Mouse (Mus musculus): ENCODE measurements around the gene Cnn2. TPM values are rescaled to one million over a fixed set of nuclear protein-coding genes. Genes with fewer than 3 reads are reported as not detected.
"Not testable (repeated sequence)": the region's sequence is repeated elsewhere in the genome, so short reads cannot be mapped to it uniquely, and the experiment has no call there.

Gene Cnn2
- polyA plus RNA-seq, 1 experiment from 2014 or later, result 31.6 TPM

DNA sequence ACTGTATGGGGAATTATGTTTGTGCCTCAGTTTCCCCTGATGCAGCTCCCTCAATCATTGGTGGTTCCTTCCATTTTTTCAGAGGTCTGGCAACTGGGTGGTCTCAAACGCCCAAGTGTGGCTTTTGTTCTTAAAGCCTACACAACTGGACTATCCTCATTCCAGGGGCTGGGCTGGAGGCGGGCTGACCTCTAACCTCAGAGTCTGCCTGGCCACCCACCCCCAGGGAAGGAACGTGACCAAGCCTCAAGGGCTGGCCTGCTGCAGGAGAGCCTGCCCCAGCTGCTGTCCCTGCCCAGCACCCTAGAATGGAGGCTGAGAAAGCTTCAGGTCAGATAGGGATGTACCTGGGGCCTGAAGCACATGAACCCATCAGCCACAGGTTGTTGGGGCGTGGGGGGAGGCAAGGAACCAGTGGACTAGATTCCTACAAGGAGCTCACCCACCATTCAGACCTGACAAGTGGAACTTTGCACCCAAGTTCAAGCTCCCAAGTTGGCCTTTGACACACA lies 31.7 kb upstream of the Cnn2 start:
- ATAC-seq (ENCODE audit: low FRiP score), result no peak
- H3K36me3 ChIP-seq, result peaks cover 14% of the 10 kb centered on the region
- no peaks in the 10 kb centered on the region for H3K9me3 ChIP-seq (replicated peaks)
- WGBS, result 25% methylated on average over 4 of the region's 4 CpGs
- H3K9ac ChIP-seq (replicated peaks), result no peak overlapping the region
- no peak overlapping the region for H3K27ac ChIP-seq (replicated peaks)
- H3K27me3 ChIP-seq (replicated peaks), result no peaks in the 10 kb centered on the region; the same call in 1 of the 2 replicates
- H3K4me3 ChIP-seq (replicated peaks), result no peak overlapping the region
- H3K4me1 ChIP-seq, result peaks cover 15% of the 10 kb centered on the region
- no peak overlapping the region for H3K4me2 ChIP-seq

DNA sequence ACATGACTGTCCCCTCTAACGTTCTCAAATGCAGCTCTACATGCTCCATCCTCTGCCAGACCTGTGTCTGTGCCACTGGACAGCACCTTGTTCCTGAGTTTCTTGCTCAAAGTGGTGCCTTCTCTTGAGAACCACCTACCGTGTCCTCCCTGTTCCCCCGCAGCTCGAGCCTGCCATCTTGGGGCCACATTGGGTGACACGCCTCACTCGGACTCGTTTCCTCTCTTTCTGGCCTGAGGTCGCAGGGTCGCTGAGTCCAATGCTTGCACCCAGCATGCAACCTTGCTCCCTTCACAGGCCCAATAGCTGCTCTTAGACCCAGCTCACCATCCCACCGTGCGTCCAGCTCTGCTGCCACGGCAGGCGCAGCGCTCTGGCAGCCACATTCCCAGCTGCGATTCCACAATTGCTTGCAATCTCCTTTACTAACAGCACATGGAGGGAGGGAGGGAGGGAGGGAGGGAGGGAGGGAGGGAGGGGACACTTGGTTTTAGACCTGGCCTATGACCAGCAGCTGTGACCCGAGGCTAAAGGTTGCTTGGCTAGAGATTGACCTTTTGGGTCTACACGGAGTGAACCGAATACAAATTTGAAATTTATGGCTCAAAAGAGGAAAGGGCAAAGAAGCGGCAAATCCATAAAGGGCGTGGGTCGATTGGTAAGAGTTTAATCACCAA lies 30.1 kb upstream of the Cnn2 start:
- Histone ChIP-seq H3K4me2 (peak overlapping the region; percentile 33), H3K27ac (replicated peaks) (no peak overlapping the region), H3K36me3 (peaks cover 16% of the 10 kb centered on the region), H3K27me3 (replicated peaks) (no peaks in the 10 kb centered on the region; the same call in 1 of the 2 replicates), H3K4me3 (replicated peaks) (no peak overlapping the region), H3K4me1 (peaks cover 15% of the 10 kb centered on the region), H3K9me3 (replicated peaks) (no peaks in the 10 kb centered on the region), H3K9ac (replicated peaks) (peak overlapping the region; percentile 20; the same call in 1 of the 2 replicates)
- ATAC-seq (ENCODE audit: low FRiP score), result no peak
- 4% methylated on average over 21 of the region's 21 CpGs for WGBS

DNA sequence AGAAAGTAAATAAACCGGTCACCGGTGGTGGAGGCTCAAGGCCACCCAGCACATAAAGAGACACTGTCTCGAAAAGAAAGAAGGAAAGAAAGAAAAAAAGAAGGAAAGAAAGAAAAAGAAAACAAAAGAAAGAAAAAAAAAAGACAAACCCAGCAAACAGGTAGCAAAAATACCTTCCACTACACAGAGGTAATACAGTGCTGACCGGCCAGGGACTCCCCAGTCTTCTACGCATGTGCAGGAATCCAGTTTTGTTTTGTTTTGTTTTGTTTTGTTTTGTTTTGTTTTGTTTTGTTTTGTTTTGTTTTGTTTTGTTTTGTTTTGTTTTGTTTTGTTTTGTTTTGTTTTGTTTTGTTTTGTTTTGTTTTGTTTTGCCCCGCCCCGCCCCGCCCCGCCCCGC lies 29.0 kb upstream of the Cnn2 start:
- Histone ChIP-seq H3K4me2 (peak overlapping the region; percentile 86), H3K4me3 (replicated peaks) (peak overlapping the region; percentile 97), H3K4me1 (peaks cover 15% of the 10 kb centered on the region), H3K36me3 (peaks cover 26% of the 10 kb centered on the region)
- H3K27me3 ChIP-seq (replicated peaks); H3K9ac ChIP-seq (replicated peaks); H3K27ac ChIP-seq (replicated peaks); ATAC-seq (ENCODE audit: low FRiP score); H3K9me3 ChIP-seq (replicated peaks): not testable (repeated sequence)
- WGBS, result 33% methylated on average over 10 of the region's 10 CpGs

DNA sequence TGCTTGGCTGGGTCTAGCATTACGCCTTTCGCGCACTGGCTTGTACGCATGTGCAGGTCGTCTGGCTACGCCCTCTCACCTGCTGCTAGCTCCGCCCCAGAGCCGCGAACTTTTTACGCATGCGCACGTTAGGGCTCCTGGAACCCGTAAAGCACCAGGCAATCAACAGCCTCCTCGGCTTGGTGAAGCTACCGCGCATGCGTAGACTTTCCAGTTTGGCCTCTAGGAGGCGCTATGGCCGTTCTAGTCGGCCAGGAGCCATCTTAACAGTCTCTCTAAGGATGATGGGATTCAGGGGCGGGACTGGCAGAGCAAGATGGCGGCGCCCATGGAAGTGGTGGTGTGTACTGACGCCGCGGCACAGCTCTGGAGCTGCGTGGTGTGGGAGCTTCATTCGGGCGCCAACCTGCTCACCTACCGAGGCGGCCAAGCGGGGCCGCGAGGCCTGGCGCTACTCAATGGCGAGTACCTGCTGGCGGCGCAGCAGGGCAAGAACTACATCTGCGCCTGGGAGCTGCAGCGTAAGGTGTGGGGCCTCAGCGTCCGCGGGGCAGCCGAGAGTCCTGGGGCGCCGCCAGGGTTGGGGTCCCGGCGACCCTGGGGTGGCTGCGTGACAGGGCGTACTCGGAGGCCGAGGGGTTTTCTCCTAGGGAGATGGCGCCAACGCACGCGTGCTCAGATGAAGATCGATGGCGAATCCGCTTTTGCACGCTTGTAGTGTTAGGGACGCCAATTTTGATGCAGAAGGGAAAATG lies 28.4 kb upstream of the Cnn2 start, which contains the start of gene Wdr18:
Wdr18 (plus strand) TSS at position 306 of the 755 bp plus-strand sequence.
- ATAC-seq (ENCODE audit: low FRiP score), result peak; percentile 96

DNA sequence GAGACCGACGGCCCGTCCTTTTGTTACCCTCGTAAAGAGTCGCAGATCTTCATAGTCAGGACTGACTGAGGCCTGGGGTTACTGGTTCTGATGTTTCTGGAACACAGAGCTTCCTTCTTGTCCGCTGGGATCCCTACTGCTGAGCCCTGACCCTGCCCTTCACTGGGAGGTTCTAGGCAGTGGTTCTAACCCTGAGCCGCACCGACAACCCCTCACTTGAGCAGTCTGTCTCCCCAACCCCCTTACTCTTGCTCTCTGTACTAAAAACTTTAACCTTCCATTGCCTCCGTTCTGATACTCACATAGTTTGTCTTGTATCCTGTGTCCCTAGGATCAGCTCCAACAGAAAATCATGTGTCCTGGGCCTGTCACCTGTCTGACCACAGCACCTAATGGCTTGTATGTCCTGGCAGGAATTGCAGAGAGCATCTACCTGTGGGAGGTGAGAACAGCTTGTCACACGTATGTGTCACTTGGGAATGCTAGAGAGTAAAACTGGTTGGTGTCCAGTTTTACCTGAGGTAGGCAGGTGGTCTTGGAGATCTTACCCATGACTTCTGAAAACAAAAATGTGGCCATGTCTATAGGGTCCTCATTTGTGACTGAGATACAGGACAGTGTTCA lies 27.6 kb upstream of the Cnn2 start:
- H3K9me3 ChIP-seq (replicated peaks), result no peaks in the 10 kb centered on the region
- peak overlapping the region; percentile 97 for H3K4me3 ChIP-seq (replicated peaks)
- H3K27me3 ChIP-seq (replicated peaks), result no peaks in the 10 kb centered on the region; the same call in 1 of the 2 replicates
- H3K27ac ChIP-seq (replicated peaks), result peak overlapping the region; percentile 85; the same call in 1 of the 2 replicates
- peak overlapping the region; percentile 86 for H3K4me2 ChIP-seq
- H3K9ac ChIP-seq (replicated peaks), result peak overlapping the region; percentile 85
- H3K4me1 ChIP-seq, result peaks cover 15% of the 10 kb centered on the region
- ATAC-seq (ENCODE audit: low FRiP score), result no peak; the same call in 1 of the 2 replicates
- H3K36me3 ChIP-seq, result peaks cover 39% of the 10 kb centered on the region
- 18% methylated on average over 10 of the region's 10 CpGs for WGBS

More for the DNA sequence above, 28.4 kb upstream of the Cnn2 start, which contains the start of gene Wdr18:
- Histone ChIP-seq H3K4me1 (peaks cover 15% of the 10 kb centered on the region), H3K9ac (replicated peaks) (peak within 1 kb of the TSS; percentile 85), H3K27ac (replicated peaks) (peak within 1 kb of the TSS; percentile 85), H3K9me3 (replicated peaks) (no peaks in the 10 kb centered on the region), H3K36me3 (peaks cover 31% of the 10 kb centered on the region), H3K4me3 (replicated peaks) (peak within 1 kb of the TSS; percentile 97), H3K27me3 (replicated peaks) (no peaks in the 10 kb centered on the region; the same call in 1 of the 2 replicates), H3K4me2 (peak within 1 kb of the TSS; percentile 86)
- WGBS, result under 1% methylated on average over 61 of the region's 61 CpGs

DNA sequence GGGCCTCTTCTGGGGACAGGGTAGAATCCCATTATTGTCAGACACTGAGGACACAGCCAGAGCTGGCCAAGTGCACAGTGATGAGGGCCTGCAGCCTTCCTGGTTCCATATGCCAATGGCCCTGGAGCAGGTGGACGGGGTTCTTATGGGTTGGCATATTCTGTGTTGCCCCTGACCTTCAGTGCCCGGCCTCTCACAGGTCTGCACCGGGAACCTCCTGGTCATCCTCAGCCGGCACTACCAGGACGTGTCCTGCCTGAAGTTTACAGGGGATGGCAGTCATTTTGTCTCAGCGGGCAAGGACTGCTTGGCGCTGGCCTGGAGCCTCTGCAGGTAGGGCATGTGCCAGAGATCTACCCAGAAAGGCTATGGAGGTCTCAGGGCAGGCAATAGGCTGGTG lies 23.7 kb upstream of the Cnn2 start:
- Histone ChIP-seq H3K36me3 (peaks cover 66% of the 10 kb centered on the region), H3K4me2 (no peak overlapping the region), H3K27ac (replicated peaks) (no peak overlapping the region), H3K9me3 (replicated peaks) (no peaks in the 10 kb centered on the region), H3K27me3 (replicated peaks) (peaks cover 15% of the 10 kb centered on the region), H3K4me3 (replicated peaks) (no peak overlapping the region), H3K9ac (replicated peaks) (no peak overlapping the region), H3K4me1 (peaks cover 11% of the 10 kb centered on the region)
- 97% methylated on average over 7 of the region's 7 CpGs for WGBS
- ATAC-seq (ENCODE audit: low FRiP score), result no peak

DNA sequence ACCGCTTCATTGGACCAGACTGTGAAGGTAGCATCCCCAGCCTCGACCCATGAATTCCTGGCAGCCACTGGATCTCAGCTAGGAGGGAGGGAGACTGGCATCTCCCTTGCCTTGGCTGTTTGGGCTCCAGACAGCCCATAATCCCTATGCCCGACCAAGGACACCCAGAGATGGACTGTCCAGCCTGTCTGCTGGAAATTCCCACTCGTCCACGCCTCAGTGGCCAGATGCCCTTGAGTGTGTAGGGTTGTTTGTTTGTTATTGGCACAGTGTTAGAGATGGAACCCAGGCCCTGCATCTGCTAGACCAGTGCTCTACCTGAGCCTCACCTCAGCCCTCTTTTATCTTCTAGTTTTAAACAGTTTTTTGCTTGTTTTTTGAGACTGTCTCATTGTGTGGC lies 23.1 kb upstream of the Cnn2 start:
- WGBS, result 93% methylated on average over 5 of the region's 5 CpGs
- Histone ChIP-seq H3K9ac (replicated peaks) (no peak overlapping the region), H3K4me3 (replicated peaks) (no peak overlapping the region), H3K4me2 (no peak overlapping the region), H3K27ac (replicated peaks) (no peak overlapping the region), H3K4me1 (peaks cover 11% of the 10 kb centered on the region), H3K9me3 (replicated peaks) (no peaks in the 10 kb centered on the region), H3K27me3 (replicated peaks) (peaks cover 20% of the 10 kb centered on the region), H3K36me3 (peaks cover 66% of the 10 kb centered on the region)
- ATAC-seq (ENCODE audit: low FRiP score), result no peak

DNA sequence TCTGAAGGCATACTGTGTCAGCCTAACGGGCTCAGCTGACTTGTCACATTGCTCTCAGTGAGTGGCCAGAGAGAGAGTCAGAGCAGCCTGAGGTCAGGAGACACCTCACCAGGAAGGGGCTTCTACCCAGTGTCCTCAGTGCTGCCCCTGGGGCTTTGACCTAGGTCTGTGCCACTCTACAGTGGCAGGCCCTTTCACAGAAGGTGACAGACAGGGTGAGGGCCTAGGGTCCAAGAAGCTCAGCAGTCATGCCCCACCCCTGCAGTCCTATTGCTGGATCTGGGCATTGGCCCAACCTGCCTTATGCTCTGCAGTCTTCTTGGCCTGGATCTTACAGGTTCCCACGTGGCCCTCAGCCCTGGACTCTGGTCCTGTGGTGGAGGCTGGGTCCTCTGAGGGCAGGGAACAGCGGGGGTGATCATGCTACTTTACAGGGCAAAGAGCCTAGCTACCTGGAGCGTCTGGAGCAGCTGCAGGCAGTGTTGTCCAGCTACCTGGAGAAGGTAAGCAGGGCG lies 21.4 kb upstream of the Cnn2 start:
- H3K4me2 ChIP-seq, result no peak overlapping the region
- no peaks in the 10 kb centered on the region for H3K9me3 ChIP-seq (replicated peaks)
- no peak overlapping the region for H3K9ac ChIP-seq (replicated peaks)
- H3K27ac ChIP-seq (replicated peaks), result no peak overlapping the region
- H3K27me3 ChIP-seq (replicated peaks), result peaks cover 36% of the 10 kb centered on the region
- H3K4me1 ChIP-seq, result peaks cover 10% of the 10 kb centered on the region
- ATAC-seq (ENCODE audit: low FRiP score), result no peak
- H3K4me3 ChIP-seq (replicated peaks), result no peak overlapping the region
- H3K36me3 ChIP-seq, result peaks cover 61% of the 10 kb centered on the region
- 96% methylated on average over 5 of the region's 5 CpGs for WGBS

DNA sequence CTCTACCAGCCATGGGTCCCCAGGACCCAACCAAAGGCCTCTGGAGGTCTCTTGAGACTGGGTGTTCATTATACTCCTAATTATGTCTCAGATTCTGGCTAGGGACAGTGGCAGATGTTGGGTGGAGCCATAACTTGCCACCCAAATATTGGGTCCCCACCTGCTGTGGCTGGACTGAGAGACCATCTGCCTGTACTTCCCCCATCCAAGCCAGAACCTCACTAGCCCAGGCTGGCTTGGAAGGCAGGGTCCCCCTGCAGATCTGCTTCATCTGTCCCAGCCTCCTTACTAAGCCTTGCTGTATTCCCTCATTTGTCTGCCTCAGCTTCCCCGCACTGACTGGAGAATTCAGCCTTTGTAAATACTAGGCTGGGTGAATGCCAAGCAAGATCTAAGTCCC lies 20.2 kb upstream of the Cnn2 start:
- H3K9ac ChIP-seq (replicated peaks), result no peak overlapping the region
- peaks cover 52% of the 10 kb centered on the region for H3K36me3 ChIP-seq
- no peak for ATAC-seq (ENCODE audit: low FRiP score)
- no peaks in the 10 kb centered on the region for H3K9me3 ChIP-seq (replicated peaks)
- no peak overlapping the region for H3K4me2 ChIP-seq
- H3K27ac ChIP-seq (replicated peaks), result no peak overlapping the region
- no peak overlapping the region for H3K4me3 ChIP-seq (replicated peaks)
- H3K4me1 ChIP-seq, result peaks cover 10% of the 10 kb centered on the region
- H3K27me3 ChIP-seq (replicated peaks), result peaks cover 45% of the 10 kb centered on the region
- 93% methylated on average over 1 of the region's 1 CpGs for WGBS

DNA sequence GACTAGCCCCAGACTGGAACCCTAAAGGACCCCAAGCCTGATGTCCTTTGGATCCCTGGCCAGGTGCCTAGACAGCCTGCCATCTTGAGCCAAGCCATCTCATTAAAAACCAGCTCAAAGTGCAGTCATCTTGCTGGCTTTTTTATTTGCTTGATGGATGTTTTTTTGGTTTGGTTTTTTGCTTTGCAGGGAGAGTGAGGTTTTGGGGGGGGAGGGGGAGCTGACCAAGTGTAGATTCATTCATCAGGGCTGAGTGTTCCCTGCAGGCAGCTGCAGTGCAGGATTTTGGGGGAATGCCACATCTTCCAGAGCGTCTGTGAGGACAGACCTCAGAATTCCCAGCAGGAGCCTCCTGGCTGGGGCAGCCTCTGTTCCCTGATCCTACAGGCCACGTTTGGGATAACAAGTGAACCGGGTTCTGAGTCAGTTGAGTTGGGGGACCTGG lies 19.2 kb upstream of the Cnn2 start:
- Histone ChIP-seq H3K27me3 (replicated peaks) (peaks cover 45% of the 10 kb centered on the region), H3K4me2 (no peak overlapping the region), H3K9ac (replicated peaks) (no peak overlapping the region), H3K36me3 (peaks cover 43% of the 10 kb centered on the region), H3K9me3 (replicated peaks) (no peaks in the 10 kb centered on the region), H3K27ac (replicated peaks) (no peak overlapping the region), H3K4me1 (peaks cover 10% of the 10 kb centered on the region), H3K4me3 (replicated peaks) (no peak overlapping the region)
- WGBS, result 18% methylated on average over 3 of the region's 3 CpGs
- no peak for ATAC-seq (ENCODE audit: low FRiP score)

All from neural tube, embryonic 15.5 days (tissue).